Mouse (Mus musculus): ENCODE data around the gene Imp4. TPM values are rescaled to one million over a fixed set of nuclear protein-coding genes. Genes with fewer than 3 reads are reported as not detected.

Imp4 gene
- polyA plus RNA-seq, 1 experiment from 2014 or later, result 59.8 TPM

DNA sequence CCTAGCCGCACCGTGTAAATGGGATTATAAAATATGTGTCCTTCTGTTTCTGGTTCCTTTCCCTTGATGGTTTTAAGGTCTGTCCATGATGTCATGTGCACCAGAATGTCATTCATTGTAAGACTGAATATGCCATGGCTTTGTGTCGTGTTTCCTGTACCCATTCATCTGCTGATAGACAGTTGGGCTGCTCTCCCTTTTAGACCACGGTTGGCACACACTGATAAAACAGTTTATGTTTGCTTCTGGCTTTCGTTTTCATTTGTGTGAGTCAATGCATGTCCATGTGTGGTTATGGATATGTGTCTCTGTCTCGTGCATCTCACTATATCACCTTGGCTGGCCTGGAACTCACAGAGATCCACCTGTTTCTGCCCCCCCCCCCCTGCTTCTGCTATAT, 25.8 kb downstream of the Imp4 start:
- 87% methylated on average over 6 of the region's 6 CpGs for WGBS
- Histone ChIP-seq H3K9me3 (no peaks in the 10 kb centered on the region), H3K36me3 (no peaks in the 10 kb centered on the region), H3K4me2 (no peak overlapping the region), H3K4me1 (replicated peaks) (no peaks in the 10 kb centered on the region), H3K27ac (no peak overlapping the region), H3K27me3 (peaks cover 16% of the 10 kb centered on the region), H3K9ac (no peak overlapping the region), H3K4me3 (no peak overlapping the region)
- ATAC-seq (ENCODE audit: low FRiP score), result no peak

DNA sequence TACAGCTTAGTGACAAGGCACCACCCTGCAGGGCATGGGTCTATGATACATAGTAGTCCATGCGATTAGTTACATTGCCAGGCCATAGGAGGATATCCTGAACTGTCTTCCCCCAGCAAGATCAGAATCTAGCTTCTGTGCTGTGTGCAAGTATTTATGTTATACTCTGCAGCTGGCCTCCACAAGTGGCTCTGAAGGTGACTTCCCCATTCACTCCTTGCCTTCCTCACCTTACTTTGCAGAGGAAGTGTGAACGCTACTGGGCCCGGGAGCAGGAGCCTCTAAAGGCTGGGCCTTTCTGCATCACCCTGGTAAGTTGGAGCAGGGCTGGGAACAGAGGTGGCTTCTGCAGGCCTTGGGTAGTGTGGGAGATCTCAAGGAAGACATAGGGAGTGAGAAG, 28.4 kb downstream of the Imp4 start:
- Histone ChIP-seq H3K9me3 (no peaks in the 10 kb centered on the region), H3K27me3 (peaks cover 26% of the 10 kb centered on the region), H3K4me1 (replicated peaks) (peaks cover 8% of the 10 kb centered on the region), H3K4me3 (no peak overlapping the region), H3K4me2 (no peak overlapping the region), H3K27ac (no peak overlapping the region), H3K9ac (no peak overlapping the region), H3K36me3 (no peaks in the 10 kb centered on the region)
- WGBS, result 56% methylated on average over 3 of the region's 3 CpGs
- no peak for ATAC-seq (ENCODE audit: low FRiP score)

DNA sequence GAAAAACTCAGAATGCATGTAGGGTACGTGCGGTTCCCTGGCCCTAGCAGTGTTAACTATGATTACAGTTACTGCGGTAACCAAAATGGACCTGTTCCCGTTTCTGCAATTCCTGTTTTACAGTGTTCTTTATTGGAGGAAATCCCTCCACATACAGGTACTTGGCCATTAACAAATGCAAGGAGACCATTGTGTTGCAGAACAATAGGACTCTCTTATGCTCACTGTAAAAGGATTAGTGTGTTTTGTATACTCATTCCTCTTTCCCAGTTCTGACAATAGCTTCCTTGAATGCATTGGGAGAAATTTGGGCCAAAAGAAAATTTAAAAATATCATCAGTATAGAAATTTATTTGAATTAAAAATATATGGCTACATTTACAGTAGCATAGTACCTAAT, 28.8 kb downstream of the Imp4 start:
- Histone ChIP-seq H3K36me3 (no peaks in the 10 kb centered on the region), H3K4me1 (replicated peaks) (peaks cover 10% of the 10 kb centered on the region), H3K9me3 (no peaks in the 10 kb centered on the region), H3K27me3 (peaks cover 31% of the 10 kb centered on the region), H3K27ac (no peak overlapping the region), H3K9ac (no peak overlapping the region), H3K4me3 (no peak overlapping the region), H3K4me2 (no peak overlapping the region)
- 69% methylated on average over 4 of the region's 4 CpGs for WGBS
- no peak for ATAC-seq (ENCODE audit: low FRiP score)

DNA sequence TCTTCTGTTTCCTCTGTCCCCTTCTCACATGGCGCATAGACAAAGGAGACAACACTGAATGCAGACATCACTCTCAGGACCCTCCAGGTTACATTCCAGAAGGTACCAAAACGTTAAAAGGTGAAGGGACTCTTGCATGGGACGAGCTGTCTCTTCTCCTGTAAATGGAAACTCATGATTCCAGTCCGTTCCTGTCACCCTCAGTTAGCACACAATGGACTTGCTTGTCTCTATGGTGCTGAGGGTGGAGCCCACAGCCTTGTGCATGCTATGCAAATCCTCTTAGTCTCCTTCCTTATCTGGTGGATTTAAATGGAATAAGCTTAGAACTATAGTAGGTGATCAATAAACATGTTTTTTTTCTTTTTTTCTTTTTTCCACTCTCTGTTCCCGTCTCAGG, 30.1 kb downstream of the Imp4 start:
- Histone ChIP-seq H3K4me3 (no peak overlapping the region), H3K4me1 (replicated peaks) (peaks cover 10% of the 10 kb centered on the region), H3K27ac (no peak overlapping the region), H3K36me3 (no peaks in the 10 kb centered on the region), H3K9me3 (no peaks in the 10 kb centered on the region), H3K9ac (no peak overlapping the region), H3K4me2 (no peak overlapping the region), H3K27me3 (peaks cover 39% of the 10 kb centered on the region)
- ATAC-seq (ENCODE audit: low FRiP score), result no peak
- WGBS, result 70% methylated on average over 5 of the region's 5 CpGs

DNA sequence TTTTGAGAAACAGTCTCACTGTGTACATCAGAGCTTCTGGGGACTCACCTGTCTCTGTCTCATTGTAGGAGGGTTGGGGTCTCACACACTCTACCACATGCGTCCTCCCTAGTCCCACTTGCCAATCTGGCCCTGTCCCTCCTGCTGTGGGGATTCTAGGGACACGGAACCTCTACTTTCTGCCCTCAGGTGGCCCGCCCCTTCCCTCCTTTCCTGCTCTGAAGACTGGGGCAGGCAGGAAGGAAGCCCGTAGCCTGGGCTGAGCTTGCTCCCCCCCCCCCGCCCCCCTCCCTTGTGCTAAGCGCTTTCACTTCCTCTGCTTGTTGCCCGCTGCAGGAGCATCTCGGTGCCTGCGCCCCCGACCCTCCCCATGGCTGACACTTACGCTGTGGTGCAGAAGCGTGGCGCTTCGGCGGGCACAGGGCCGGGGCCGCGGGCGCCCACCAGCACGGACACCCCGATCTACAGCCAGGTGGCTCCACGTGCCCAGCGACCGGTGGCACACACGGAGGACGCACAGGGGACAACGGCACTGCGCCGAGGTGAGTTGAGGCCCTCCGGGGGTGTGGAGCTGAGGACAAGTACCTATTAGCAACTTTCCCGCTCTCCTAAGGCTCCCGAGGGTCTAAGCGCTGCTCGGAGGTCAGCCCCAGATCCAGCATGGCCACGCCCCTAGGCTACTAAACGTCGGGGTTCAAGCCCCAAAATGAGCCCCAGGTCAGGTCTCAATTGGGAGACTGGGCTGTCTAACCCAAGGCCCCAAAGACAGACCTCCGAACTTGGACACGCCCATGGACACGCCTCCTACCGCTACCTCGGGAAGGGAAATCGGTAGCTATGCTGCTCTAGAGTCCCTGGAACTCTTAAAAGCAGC, 33.0 kb downstream of the Imp4 start:
- H3K9ac ChIP-seq, result peak overlapping the region; percentile 65

DNA sequence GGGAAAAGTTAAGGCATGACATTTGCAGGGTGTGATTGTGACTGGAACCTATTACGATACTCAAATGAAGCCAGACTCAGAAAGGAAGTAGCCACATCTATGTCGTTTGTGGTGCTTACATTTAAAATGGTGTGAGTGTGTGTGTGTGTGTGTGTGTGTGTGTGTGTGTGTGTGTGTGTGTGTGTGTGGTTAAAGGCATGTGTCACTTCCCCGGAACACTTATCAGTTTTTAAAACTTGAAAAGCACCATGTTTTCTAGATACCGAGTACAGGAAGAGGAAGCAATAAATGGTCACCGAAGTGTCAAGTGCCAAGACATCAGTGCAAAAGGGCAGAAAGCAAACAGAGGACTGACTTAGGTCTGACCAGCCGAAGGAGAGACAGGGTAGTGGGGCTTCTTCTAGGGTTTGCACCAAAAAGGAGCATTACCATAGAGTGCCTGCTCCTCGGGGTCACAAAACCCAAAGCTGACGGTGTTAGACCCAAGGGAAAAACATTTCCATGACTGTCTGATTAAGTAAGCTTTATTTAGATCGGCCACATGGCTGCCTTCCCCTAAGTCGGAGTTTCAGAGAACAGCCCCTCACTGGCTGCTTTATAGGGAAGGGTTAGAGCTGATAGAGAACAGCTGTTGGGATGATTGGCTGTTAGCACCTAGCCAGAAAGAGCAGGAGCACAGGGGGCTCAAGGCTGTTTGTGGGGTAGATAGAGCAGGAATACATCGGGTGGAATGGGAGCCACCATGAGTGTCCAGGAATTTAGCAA, 39.4 kb downstream of the Imp4 start:
- H3K4me3 ChIP-seq, result no peak overlapping the region
- no peaks in the 10 kb centered on the region for H3K36me3 ChIP-seq
- ATAC-seq (ENCODE audit: low FRiP score), result no peak
- H3K27ac ChIP-seq, result no peak overlapping the region
- no peak overlapping the region for H3K9ac ChIP-seq
- peaks cover 3% of the 10 kb centered on the region; the same call in 1 of the 2 replicates for H3K27me3 ChIP-seq
- no peaks in the 10 kb centered on the region for H3K4me1 ChIP-seq (replicated peaks)
- WGBS, result 83% methylated on average over 11 of the region's 11 CpGs
- H3K4me2 ChIP-seq, result no peak overlapping the region
- no peaks in the 10 kb centered on the region for H3K9me3 ChIP-seq

More for the DNA sequence above, 33.0 kb downstream of the Imp4 start:
- peak overlapping the region; percentile 49 for H3K4me3 ChIP-seq
- no peaks in the 10 kb centered on the region for H3K36me3 ChIP-seq
- no peaks in the 10 kb centered on the region for H3K9me3 ChIP-seq
- peak overlapping the region; percentile 90 for H3K4me2 ChIP-seq
- no peak overlapping the region for H3K27ac ChIP-seq
- peaks cover 39% of the 10 kb centered on the region for H3K27me3 ChIP-seq
- ATAC-seq (ENCODE audit: low FRiP score), result peak; percentile 53
- whole genome bisulfite sequencing, result under 1% methylated on average over 38 of the region's 43 CpGs
- H3K4me1 ChIP-seq (replicated peaks), result peaks cover 10% of the 10 kb centered on the region

DNA sequence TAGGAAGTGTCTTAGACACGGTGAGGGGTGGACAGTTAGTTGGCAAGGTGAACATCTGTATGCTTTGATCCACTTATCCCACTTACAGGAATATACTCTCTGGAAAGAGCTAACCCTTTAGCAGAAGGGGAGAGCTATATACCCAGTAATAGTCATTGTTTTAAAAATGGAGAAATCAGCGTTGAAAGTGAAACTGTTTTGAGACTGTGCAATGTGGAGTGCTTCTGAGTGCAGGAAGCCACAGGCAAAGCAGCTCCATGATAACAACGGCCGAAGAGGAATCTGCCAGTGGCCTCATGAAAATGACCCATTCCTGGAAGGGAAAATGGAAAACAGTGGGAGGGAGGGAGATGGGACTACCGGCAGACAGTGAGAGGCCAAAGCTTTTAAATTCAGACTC, 41.1 kb downstream of the Imp4 start:
- Histone ChIP-seq H3K36me3 (no peaks in the 10 kb centered on the region), H3K27ac (no peak overlapping the region), H3K4me1 (replicated peaks) (peaks cover 6% of the 10 kb centered on the region), H3K9me3 (no peaks in the 10 kb centered on the region), H3K4me2 (no peak overlapping the region), H3K4me3 (no peak overlapping the region), H3K27me3 (no peaks in the 10 kb centered on the region), H3K9ac (no peak overlapping the region)
- no peak for ATAC-seq (ENCODE audit: low FRiP score)
- 86% methylated on average over 5 of the region's 5 CpGs for WGBS

DNA sequence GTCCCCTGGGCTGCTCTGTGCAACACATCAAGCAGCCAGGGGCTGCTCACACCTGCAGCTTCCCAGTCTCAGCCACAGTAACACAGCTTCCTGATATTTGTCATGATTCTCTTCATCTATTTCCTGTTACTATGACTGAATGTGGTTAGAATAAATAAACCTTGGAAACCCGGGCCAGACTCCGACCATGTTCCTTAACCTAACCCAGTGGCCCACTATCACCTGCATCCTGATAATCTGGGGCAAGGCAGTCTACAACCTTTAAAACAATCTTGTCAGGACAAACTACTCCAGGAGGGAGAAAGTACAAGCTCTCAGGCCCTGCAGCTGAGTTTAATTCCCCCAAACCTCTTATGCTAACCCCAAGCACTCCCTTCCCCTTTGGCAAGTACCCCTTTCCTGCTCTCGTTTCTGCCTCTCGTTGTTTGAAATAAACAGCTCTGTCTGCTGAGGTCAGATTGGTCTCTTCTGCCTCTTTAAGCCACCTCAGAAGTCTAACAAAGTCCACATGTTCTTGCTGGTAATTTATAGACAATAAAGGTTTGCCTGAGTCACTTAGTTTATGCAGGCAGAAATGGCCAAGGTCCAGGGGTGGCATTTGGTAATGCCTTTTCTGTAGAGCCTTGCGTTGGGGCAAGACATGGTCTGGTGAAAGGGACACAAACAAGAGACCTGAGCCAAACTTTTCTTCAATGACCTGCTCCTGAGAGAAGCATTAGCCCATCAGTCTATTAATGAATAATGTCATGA, 42.4 kb downstream of the Imp4 start:
- no peak for ATAC-seq (ENCODE audit: low FRiP score)
- Histone ChIP-seq H3K4me2 (no peak overlapping the region), H3K27me3 (no peaks in the 10 kb centered on the region), H3K9ac (no peak overlapping the region), H3K4me3 (no peak overlapping the region), H3K36me3 (no peaks in the 10 kb centered on the region), H3K9me3 (no peaks in the 10 kb centered on the region), H3K27ac (no peak overlapping the region), H3K4me1 (replicated peaks) (peaks cover 6% of the 10 kb centered on the region)
- 77% methylated on average over 5 of the region's 5 CpGs for WGBS

DNA sequence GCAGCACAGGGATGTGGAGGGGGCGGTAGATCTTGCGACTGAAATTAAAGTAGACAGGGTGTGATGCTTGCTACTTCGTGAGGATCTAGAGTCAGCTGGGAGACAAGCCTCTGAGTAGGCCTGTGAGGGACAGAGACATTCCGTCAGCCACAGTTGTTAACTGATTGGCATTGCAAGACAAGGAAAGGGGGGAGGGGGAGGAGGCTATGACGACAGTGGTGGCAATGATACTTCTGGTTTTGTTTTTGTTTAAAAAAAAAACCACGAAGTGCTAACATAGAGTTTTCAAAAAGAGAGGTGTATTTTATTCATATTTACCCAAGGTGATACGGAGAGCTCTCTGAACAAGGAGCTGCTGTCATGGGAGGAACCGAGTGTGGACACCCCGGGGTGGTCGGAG, 44.8 kb downstream of the Imp4 start:
- Histone ChIP-seq H3K9me3 (no peaks in the 10 kb centered on the region), H3K4me1 (replicated peaks) (peaks cover 6% of the 10 kb centered on the region), H3K4me3 (no peak overlapping the region), H3K27ac (no peak overlapping the region), H3K27me3 (no peaks in the 10 kb centered on the region), H3K36me3 (no peaks in the 10 kb centered on the region), H3K9ac (no peak overlapping the region), H3K4me2 (no peak overlapping the region)
- no peak for ATAC-seq (ENCODE audit: low FRiP score)
- 83% methylated on average over 10 of the region's 10 CpGs for WGBS

DNA sequence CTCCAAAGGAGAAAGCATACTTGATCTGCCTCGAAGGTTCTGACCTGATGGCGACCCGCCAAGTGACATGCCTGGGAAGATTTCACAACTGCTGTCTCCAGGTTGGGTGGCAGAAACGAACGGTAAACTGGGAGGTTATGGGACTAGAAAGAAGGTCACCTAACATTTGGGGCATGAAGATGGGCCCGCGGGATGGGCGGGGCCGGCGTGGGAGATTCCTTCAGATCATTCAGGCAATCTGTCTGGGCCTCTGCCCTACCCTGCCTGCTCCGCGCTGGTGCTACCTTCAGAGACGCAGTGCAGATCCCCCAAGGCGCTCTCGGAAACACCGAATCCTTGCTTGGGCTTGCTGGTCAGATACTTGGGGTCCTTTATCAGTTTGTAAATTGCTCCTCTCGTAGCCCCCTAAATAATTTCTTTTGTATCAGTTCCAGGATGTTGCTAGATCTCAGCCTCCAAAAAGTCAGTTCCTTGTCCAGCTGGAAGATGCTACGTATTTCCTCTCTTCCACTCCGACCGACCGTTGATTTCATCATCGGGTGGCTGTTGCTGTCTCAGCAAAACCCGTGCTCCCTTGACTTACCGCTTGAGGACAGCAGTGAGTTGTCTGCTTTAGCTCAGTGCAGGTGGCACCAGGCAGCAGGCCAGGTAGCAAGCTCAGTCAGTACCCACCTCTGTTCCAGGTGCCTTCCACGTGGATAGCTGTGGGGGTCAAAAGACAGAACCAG, 46.0 kb downstream of the Imp4 start:
- peak overlapping the region; percentile 29 for H3K4me3 ChIP-seq
- no peaks in the 10 kb centered on the region for H3K9me3 ChIP-seq
- no peaks in the 10 kb centered on the region for H3K36me3 ChIP-seq
- peak overlapping the region; percentile 62 for H3K9ac ChIP-seq
- 15% methylated on average over 25 of the region's 25 CpGs for WGBS
- H3K4me2 ChIP-seq, result peak overlapping the region; percentile 56
- peaks cover 6% of the 10 kb centered on the region for H3K4me1 ChIP-seq (replicated peaks)
- ATAC-seq (ENCODE audit: low FRiP score), result peak; percentile 79
- no peaks in the 10 kb centered on the region for H3K27me3 ChIP-seq
- 0 out of 2 replicates have a peak overlapping the region, but pooled peaks have one; percentile 15 for H3K27ac ChIP-seq

DNA sequence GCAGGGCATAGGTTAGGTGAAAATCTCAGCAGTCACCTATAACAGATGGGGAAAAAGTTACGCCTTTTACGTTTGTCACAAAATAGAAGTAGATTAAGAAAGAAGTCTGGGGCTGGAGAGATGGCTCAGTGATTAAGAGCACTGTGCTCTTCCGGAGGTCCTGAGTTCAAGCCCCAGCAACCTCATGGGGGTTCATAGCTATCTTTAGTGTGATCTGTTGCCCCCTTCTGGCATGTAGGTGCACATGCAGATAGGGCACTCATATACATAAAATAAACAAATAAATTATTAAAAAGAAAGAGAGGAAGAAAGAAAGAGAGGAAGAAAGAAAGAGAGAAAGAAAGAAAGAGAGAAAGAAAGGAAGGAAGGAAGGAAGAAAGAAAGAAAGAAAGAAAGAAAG, 47.7 kb downstream of the Imp4 start:
- Histone ChIP-seq H3K27me3 (no peaks in the 10 kb centered on the region), H3K4me2 (no peak overlapping the region)

More for the DNA sequence above, 47.7 kb downstream of the Imp4 start:
- H3K27ac ChIP-seq, result no peak overlapping the region
- WGBS, result 89% methylated on average over 3 of the region's 3 CpGs
- peaks cover 6% of the 10 kb centered on the region for H3K4me1 ChIP-seq (replicated peaks)
- ATAC-seq (ENCODE audit: low FRiP score), result no peak
- no peak overlapping the region for H3K4me3 ChIP-seq
- H3K9me3 ChIP-seq, result no peaks in the 10 kb centered on the region
- H3K9ac ChIP-seq, result no peak overlapping the region
- no peaks in the 10 kb centered on the region for H3K36me3 ChIP-seq
